Mouse (Mus musculus): ENCODE measurements around the gene Rasl11a.

GRCm38 (mm10) chr5:146795728-146796127, 49.1 kb upstream of the Rasl11a start:
- TF ChIP-seq CTCF (IDR thresholded peaks at IDR 0.05) = no peak
- TF ChIP-seq EP300 (IDR thresholded peaks at IDR 0.05) = no peak

Data from lung, postnatal 0 days (tissue).